10 mouse cellular contexts compared by ENCODE assay signal in the genomic region with DNA sequence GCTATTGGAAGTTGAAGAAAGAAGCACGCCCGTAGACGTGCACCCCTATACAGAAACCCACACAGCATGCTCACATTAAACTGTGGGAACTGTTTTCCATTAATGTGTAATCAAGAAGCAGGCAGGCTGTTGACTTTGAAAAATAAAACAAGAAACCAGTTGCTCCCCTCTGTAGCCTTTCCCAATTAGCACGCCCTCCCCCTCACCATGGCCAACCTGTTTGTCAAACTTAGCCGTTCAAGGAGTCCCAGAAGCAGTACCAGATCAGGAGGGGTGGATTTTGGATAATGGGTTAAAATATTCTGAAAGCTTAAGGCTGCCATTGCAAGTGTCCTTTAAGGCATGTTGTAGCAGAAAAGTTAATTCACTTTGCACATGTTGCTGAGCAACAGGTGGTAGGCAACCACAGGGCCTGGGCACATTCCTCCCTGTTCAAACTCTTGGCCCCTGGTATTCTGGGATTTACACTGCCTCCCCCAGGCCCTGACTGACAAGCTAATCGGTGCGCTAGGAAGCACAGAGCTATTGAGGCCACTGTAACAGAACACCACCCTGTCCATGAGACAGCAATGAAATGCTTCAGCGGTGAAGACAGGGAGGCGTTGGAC.
A peak's percentile ranks its signal among the peaks of the same experiment; 100 is the strongest.
DNase-seq lines count a peak whose midpoint lies in the region; ATAC-seq and TF ChIP-seq lines count a peak whose summit lies in the region.
"Had no signal": no experiment of that assay in that cellular context is flagged by ENCODE, and none has a peak within 500 bp of the region (broad histone marks: within the 10 kb centered on the region; RNA-seq: fewer than 3 reads in every experiment).

No protein-coding gene starts in this region.

- H3K4me3 ChIP-seq in embryonic facial prominence, embryonic 10.5 days: no peak overlapping the region
- no peak overlapping the region for H3K4me3 ChIP-seq in hindbrain, embryonic 15.5 days
- H3K4me3 ChIP-seq in lung, postnatal 0 days (ENCODE audit: low read depth, low read length): no peak overlapping the region

- TF ChIP-seq EP300 in lung, postnatal 0 days (IDR thresholded peaks at IDR 0.05): no peak

- H3K27ac ChIP-seq in embryonic facial prominence, embryonic 10.5 days (replicated peaks): peak overlapping the region; percentile 16; the same call in 1 of the 2 replicates
- H3K27ac ChIP-seq in hindbrain, embryonic 15.5 days (replicated peaks): no peak overlapping the region
- no peak overlapping the region for H3K27ac ChIP-seq in lung, postnatal 0 days (ENCODE audit: low read length)

- H3K36me3 ChIP-seq in embryonic facial prominence, embryonic 10.5 days (replicated peaks): no peaks in the 10 kb centered on the region
- H3K36me3 ChIP-seq in hindbrain, embryonic 15.5 days: no peaks in the 10 kb centered on the region
- H3K36me3 ChIP-seq in lung, postnatal 0 days (ENCODE audit: insufficient read depth, low read length): no peaks in the 10 kb centered on the region
- H3K36me3 ChIP-seq: G1E had no signal

- no peaks in the 10 kb centered on the region for H3K27me3 ChIP-seq in embryonic facial prominence, embryonic 10.5 days (replicated peaks; ENCODE audit: low read depth, poor library complexity, severe bottlenecking)
- no peaks in the 10 kb centered on the region for H3K27me3 ChIP-seq in hindbrain, embryonic 15.5 days
- H3K27me3 ChIP-seq in lung, postnatal 0 days (replicated peaks; ENCODE audit: insufficient read depth, low read length): no peaks in the 10 kb centered on the region

- no peak overlapping the region for H3K9ac ChIP-seq in hindbrain, embryonic 15.5 days
- no peak overlapping the region for H3K9ac ChIP-seq in lung, postnatal 0 days (replicated peaks; ENCODE audit: low read depth)

- peak; percentile 69; the same call in 1 of the 2 replicates for ATAC-seq in hindbrain, embryonic 15.5 days (ENCODE audit: low FRiP score, low read depth)
- ATAC-seq in lung, postnatal 0 days: peak; percentile 56
- no peak for ATAC-seq in cerebellum, adult (ENCODE audit: insufficient number of reproducible peaks, low FRiP score, low TSS enrichment)

- H3K9me3 ChIP-seq in embryonic facial prominence, embryonic 10.5 days: no peaks in the 10 kb centered on the region
- no peaks in the 10 kb centered on the region for H3K9me3 ChIP-seq in hindbrain, embryonic 15.5 days
- H3K9me3 ChIP-seq in lung, postnatal 0 days (ENCODE audit: low read length): no peaks in the 10 kb centered on the region

- no peak overlapping the region for H3K4me2 ChIP-seq in hindbrain, embryonic 15.5 days
- H3K4me2 ChIP-seq in lung, postnatal 0 days (replicated peaks; ENCODE audit: low read depth, low read length): no peak overlapping the region

- WGBS in embryonic facial prominence, embryonic 10.5 days: 29% methylated on average over 9 of the region's 9 CpGs
- 41% methylated on average over 9 of the region's 9 CpGs for WGBS in hindbrain, embryonic 15.5 days
- 51% methylated on average over 9 of the region's 9 CpGs for WGBS in lung, postnatal 0 days

- no peak for TF ChIP-seq CTCF in lung, postnatal 0 days (IDR thresholded peaks at IDR 0.05)

- H3K4me1 ChIP-seq in embryonic facial prominence, embryonic 10.5 days: peaks cover 39% of the 10 kb centered on the region
- H3K4me1 ChIP-seq in hindbrain, embryonic 15.5 days (replicated peaks): peaks cover 4% of the 10 kb centered on the region; the same call in 1 of the 2 replicates
- H3K4me1 ChIP-seq in lung, postnatal 0 days (ENCODE audit: insufficient read depth, low read depth, low read length): 0 out of 2 replicates have a peak, but pooled peaks cover 5% of the 10 kb centered on the region

- peak; percentile 27 to 46 for DNase-seq in lung, adult 18-20 months
- no peak for DNase-seq in lung, postnatal 4 days
- DNase-seq in embryonic facial prominence, embryonic 10.5 days (ENCODE audit: low spot score): peak; percentile 80
- DNase-seq in lung, postnatal 0 days (ENCODE audit: low spot score): peak; percentile 47
- no peak for DNase-seq in thymus, adult 18-20 months
- no peak for DNase-seq in thymus, postnatal 4 days
- DNase-seq: cerebellum, postnatal 14 days had no signal

Comparison
In these comparisons a context has a peak if more than half of its experiments do, and no peak if none do; other contexts are left out.
1. DNase-seq: peak in lung, adult 18-20 months (2 of 2), embryonic facial prominence, embryonic 10.5 days (single experiment) and lung, postnatal 0 days (single experiment); none in lung, postnatal 4 days (0 of 2), thymus, adult 18-20 months (0 of 2) and thymus, postnatal 4 days (single experiment).